Mouse (Mus musculus): ENCODE measurements around the gene Slamf1. TPM values are rescaled to one million over a fixed set of nuclear protein-coding genes. Genes with fewer than 3 reads are reported as not detected.
A peak's percentile ranks its signal among the peaks of the same experiment; 100 is the strongest.

Slamf1 gene
- total and polyA plus RNA-seq, 3 experiments = 0.73 to 1.3 TPM; not detected in 1

DNA sequence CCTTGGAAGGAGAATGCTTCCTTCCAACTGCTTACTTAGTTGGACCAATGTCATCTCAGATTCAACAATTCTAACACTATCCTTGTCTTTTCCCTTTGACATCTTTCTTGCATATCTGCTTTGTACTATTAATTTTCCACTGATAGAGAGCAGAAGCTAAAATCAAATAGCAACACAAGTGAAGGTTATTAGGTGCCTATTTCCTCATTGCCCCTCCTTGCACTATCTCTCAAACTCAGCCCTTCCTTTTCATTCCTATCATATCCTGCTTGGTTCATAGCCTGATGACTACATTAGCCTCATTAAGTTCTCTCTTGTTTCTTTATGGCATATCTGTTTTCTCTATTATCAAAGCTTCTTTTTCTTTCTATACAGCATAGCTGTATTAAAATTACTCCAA, 81.3 kb downstream of the Slamf1 start (continued):
- TF ChIP-seq ZNF384 (IDR thresholded peaks at IDR 0.05; ENCODE audit: low read depth, low read length) (0 out of 2 replicates have a peak, but pooled peaks have one; percentile 28), MYB (IDR thresholded peaks at IDR 0.05; ENCODE audit: low read depth, low read length) (no peak), MAFK (IDR thresholded peaks at IDR 0.05; ENCODE audit: borderline replicate concordance, low read depth, low read length) (peak; percentile 65), POLR2AphosphoS5 (IDR thresholded peaks at IDR 0.05; ENCODE audit: borderline replicate concordance, low read depth, low read length) (no peak), TCF12 (IDR thresholded peaks at IDR 0.05; ENCODE audit: low read depth, low read length) (peak; percentile 99), SIN3A (IDR thresholded peaks at IDR 0.05; ENCODE audit: low read length) (peak; percentile 61), POLR2AphosphoS2 (IDR thresholded peaks at IDR 0.05; ENCODE audit: low read length) (no peak), HCFC1 (IDR thresholded peaks at IDR 0.05; ENCODE audit: low read depth, low read length) (0 out of 2 replicates have a peak, but pooled peaks have one; percentile 19), GABPA (IDR thresholded peaks at IDR 0.05; ENCODE audit: low read depth, low read length) (no peak), ZKSCAN1 (IDR thresholded peaks at IDR 0.05; ENCODE audit: low read depth, low read length) (no peak), ETS1 (IDR thresholded peaks at IDR 0.05; ENCODE audit: low read depth, low read length) (peak; percentile 91), CTCF (IDR thresholded peaks at IDR 0.05 in 2 of 3, conservative IDR thresholded peaks at IDR 0.05 in 1 of 3; ENCODE audit: control insufficient read depth in 1 of 3, insufficient read depth in 1 of 3, low read depth in 2 of 3, low read length in 3 of 3, poor library complexity in 1 of 3, severe bottlenecking in 1 of 3) (no peak), MYC (IDR thresholded peaks at IDR 0.05; ENCODE audit: low read depth, low read length) (peak; percentile 54; the same call in 1 of the 2 replicates), SMC3 (IDR thresholded peaks at IDR 0.05; ENCODE audit: low read depth, low read length) (no peak), USF2 (IDR thresholded peaks at IDR 0.05; ENCODE audit: borderline replicate concordance in 1 of 2, insufficient read depth in 1 of 2, low read depth in 1 of 2, low read length in 2 of 2) (no peak), CHD2 (IDR thresholded peaks at IDR 0.05; ENCODE audit: low read length) (peak; percentile 13; the same call in 1 of the 2 replicates), GATA1 (IDR thresholded peaks at IDR 0.05; ENCODE audit: low read depth, low read length) (peak; percentile 100), MAZ (IDR thresholded peaks at IDR 0.05; ENCODE audit: low read depth, low read length) (peak; percentile 94), MXI1 (IDR thresholded peaks at IDR 0.05; ENCODE audit: low read depth, low read length) (no peak), BHLHE40 (IDR thresholded peaks at IDR 0.05; ENCODE audit: borderline replicate concordance, low read depth, low read length) (no peak), RAD21 (IDR thresholded peaks at IDR 0.05; ENCODE audit: low read depth, low read length) (no peak)

DNA sequence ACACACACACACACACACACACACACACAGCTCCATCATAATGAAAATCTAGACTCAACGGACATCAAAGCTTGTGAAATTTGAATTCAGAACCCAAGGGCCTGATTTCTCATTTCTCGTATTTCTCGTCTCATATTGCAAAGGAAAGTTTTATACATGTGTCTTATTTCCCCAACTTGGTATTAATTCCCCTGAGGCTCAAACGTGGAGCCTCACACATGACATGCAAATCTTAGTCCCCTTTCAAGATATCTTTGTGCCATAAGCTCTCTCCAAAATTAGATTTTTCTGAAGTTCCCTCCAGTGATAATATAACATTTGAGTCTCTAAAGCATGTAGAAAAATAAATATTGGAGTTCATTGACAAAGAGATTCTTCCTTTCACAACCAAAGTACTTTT, 81.8 kb downstream of the Slamf1 start:
- no peak for TF ChIP-seq MAFK (IDR thresholded peaks at IDR 0.05; ENCODE audit: borderline replicate concordance, low read depth, low read length)
- no peak for TF ChIP-seq POLR2A (IDR thresholded peaks at IDR 0.05; ENCODE audit: control insufficient read depth in 1 of 2, insufficient read depth in 1 of 2, low read depth in 1 of 2, low read length in 2 of 2, poor library complexity in 1 of 2)
- TF ChIP-seq RAD21 (IDR thresholded peaks at IDR 0.05; ENCODE audit: low read depth, low read length) = no peak
- TF ChIP-seq HCFC1 (IDR thresholded peaks at IDR 0.05; ENCODE audit: low read depth, low read length) = no peak
- no peak for TF ChIP-seq USF1 (IDR thresholded peaks at IDR 0.05; ENCODE audit: low read depth, low read length)
- no peak for TF ChIP-seq ELF1 (IDR thresholded peaks at IDR 0.05; ENCODE audit: low read depth, low read length)
- no peak for TF ChIP-seq TAL1 (IDR thresholded peaks at IDR 0.05; ENCODE audit: low read length)
- no peak for TF ChIP-seq SMC3 (IDR thresholded peaks at IDR 0.05; ENCODE audit: low read depth, low read length)
- TF ChIP-seq TCF12 (IDR thresholded peaks at IDR 0.05; ENCODE audit: low read depth, low read length) = no peak
- TF ChIP-seq JUND (IDR thresholded peaks at IDR 0.05; ENCODE audit: low read depth, low read length) = no peak
- no peak for TF ChIP-seq CTCF (IDR thresholded peaks at IDR 0.05 in 2 of 3, conservative IDR thresholded peaks at IDR 0.05 in 1 of 3; ENCODE audit: control insufficient read depth in 1 of 3, insufficient read depth in 1 of 3, low read depth in 2 of 3, low read length in 3 of 3, poor library complexity in 1 of 3, severe bottlenecking in 1 of 3)
- TF ChIP-seq MEF2A (IDR thresholded peaks at IDR 0.05; ENCODE audit: extremely low read depth, insufficient replicate concordance, low read depth, low read length, poor library complexity, severe bottlenecking) = no peak
- TF ChIP-seq ZMIZ1 (IDR thresholded peaks at IDR 0.05; ENCODE audit: low read depth, low read length) = no peak
- TF ChIP-seq MXI1 (IDR thresholded peaks at IDR 0.05; ENCODE audit: low read depth, low read length) = no peak
- TF ChIP-seq KAT2A (conservative IDR thresholded peaks at IDR 0.05; ENCODE audit: low read depth, low read length) = no peak
- no peak for TF ChIP-seq EP300 (IDR thresholded peaks at IDR 0.05; ENCODE audit: low read depth in 1 of 2, low read length in 2 of 2)
- H3K27me3 ChIP-seq (ENCODE audit: control insufficient read depth in 1 of 2, insufficient read depth in 2 of 2, low read length in 2 of 2) = no peaks in the 10 kb centered on the region
- peaks cover 41 to 43% of the 10 kb centered on the region in 2 experiments for H3K4me1 ChIP-seq (ENCODE audit: control insufficient read depth in 1 of 2, insufficient read depth in 2 of 2, low read length in 2 of 2)
- peak overlapping the region; percentile 84 for H3K27ac ChIP-seq (ENCODE audit: control insufficient read depth, low read depth, low read length)
- H3K4me3 ChIP-seq (ENCODE audit: control insufficient read depth in 1 of 2, insufficient read depth in 1 of 2, low read depth in 2 of 2, low read length in 2 of 2) = no peak overlapping the region
- no peak overlapping the region for H3K9ac ChIP-seq (ENCODE audit: control insufficient read depth, low read depth, low read length, poor library complexity, severe bottlenecking)
- 0 out of 2 replicates have a peak, but pooled peaks cover 1% of the 10 kb centered on the region for H3K79me2 ChIP-seq (ENCODE audit: control insufficient read depth, insufficient read depth, low read length, poor library complexity)
- H3K36me3 ChIP-seq (ENCODE audit: control insufficient read depth in 1 of 2, insufficient read depth in 2 of 2, low read length in 2 of 2) = peaks cover 0 to 57% of the 10 kb centered on the region in 2 experiments; a peak in 2 of 4 replicates
- H3K9me3 ChIP-seq (replicated peaks; ENCODE audit: insufficient read depth, low read length) = no peaks in the 10 kb centered on the region
- no peak for DNase-seq (ENCODE audit: low read depth, low spot score)

All from MEL (cell line).